Mouse (Mus musculus) heart, postnatal 10 days (tissue): ENCODE results near the gene Poll. TPM values are rescaled to one million over a fixed set of nuclear protein-coding genes. Genes with fewer than 3 reads are reported as not detected.
A peak's percentile ranks its signal among the peaks of the same experiment; 100 is the strongest.

Experiments
- DNase-seq, 2 experiments: peaks; one replicate each; pipeline ENCODE4 v3.0.0; 2021
- intact Hi-C: fragments of 180-260 bp; cut with DNase I; formaldehyde crosslinking; loops from one replicate; pipeline ENCODE4 v1.15.1; 2025
- total RNA-seq, 2 experiments: library from RNA; stranded (reverse); gene quantifications; 2 replicates each; pipeline ENCODE4 v1.2.3; 2021

Gene Poll
- total RNA-seq: 1 to 10 TPM; 7.4 to 8.9 TPM

DNA sequence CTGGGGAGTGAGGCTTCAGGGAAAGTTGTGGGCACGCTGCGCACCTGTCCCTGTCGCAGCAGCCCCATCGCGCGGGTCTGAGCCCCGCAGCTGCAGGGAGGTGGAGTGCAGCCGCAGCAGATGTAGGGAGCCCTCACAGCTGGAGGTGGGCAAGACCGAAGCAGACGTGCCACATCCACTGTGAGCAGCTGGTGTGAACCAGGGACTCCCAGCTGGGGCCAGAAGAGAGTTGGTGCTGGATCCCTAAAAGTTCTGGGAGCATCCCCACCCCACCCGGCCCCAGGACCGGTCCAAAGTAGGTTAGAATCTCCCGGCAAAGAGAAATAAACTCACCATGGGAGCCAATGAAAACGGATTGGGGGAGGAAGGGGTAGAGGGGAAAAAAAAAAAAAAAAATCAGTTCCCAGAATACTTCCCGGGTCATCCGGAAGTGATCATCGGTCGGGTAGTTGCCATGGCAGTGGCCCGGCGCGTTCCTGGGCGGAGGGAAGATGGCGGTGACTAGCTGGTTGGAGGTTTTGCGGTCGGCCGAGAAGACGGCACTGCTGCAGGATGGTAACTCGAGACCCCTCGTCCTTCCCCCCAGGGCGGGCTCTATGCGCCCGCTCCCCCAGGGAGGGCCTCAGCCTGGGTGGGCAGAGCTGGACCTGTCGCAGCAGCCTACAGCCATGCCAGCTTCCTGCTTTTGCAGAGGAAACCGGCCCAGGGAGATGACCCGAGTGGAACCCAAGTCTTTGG is at the start of gene Poll, which contains the start of gene Gm17018:
Poll (minus strand) TSS at position 379 of the 738 bp plus-strand sequence.
Gm17018 (plus strand) TSS at position 463 of the 738 bp plus-strand sequence.
- DNase-seq: peak; percentile 90 to 96
- intact Hi-C loops: no loop called here

DNA sequence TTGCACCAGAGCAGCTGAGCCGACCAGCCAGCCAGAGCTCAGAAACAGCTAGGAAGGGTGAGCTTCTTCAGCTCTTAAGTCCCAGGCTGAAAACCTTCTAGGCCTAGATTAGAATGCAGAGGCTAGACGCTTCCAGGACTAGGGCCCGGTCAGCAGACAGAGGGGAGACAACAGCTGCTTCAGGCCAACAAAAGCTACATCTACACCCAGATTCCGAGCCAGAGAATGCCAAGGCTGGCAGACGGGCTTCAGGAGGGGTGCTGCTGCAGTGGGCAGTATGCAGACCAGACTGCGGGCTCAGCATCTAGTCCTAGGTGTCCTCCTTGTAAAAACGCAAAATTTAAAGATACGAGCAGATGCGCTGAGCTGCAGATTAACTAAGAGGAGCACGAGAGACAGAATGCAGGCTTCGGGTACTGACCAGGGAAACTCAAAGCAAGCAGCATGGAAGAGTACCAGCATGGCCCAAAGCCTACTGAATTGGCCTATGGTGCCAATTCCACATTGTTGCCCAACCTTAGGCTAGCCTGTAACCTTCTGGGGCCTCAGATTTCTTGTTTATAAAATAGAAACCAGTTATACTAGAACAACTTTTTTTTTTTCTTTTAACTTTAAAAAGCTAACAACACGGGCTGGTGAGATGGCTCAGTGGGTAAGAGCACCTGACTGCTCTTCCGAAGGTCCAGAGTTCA is 48.5 kb upstream of the Poll start:
- DNase-seq: no peak
- intact Hi-C loops: no loop called here

DNA sequence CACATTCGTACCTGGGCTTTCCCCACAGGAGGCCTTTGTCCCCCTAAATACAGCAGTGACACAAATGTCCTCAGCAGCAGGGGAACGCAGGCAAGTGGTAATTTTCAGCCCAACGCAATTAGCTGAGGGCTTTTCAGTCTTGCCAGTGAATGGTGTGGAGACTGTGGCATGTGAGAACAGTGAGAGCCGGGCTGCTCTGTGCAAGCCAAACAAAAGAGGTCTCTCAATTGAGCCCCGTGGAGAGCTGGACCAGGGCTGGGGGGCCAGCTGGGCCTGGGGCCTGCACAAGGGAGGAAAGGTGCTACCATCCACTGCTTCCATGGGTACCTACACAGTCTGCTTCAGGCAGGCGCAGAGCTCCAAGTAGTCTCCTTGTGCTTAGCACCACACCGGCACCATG is 47.1 kb upstream of the Poll start:
- intact Hi-C loops: no loop called here
- DNase-seq: no peak

DNA sequence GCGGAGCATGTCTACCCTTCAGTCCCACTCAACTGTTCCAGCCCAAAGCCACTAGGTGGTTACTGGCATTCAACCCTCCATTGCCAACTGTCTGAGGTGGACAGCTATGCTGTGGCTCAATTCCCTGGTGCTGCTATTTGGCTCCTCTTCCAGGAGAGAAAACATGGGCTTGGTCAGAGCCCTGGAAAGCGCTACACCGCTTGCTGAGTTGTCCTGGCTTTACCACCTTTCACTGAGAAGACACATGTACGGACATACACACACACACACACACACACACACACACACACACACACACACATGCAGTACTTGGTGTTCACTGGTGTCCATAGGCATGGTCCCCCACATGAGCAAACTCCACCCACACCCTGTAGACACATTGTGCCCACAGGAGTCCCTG is 46.4 kb upstream of the Poll start:
- intact Hi-C loops: no loop called here
- no peak for DNase-seq

DNA sequence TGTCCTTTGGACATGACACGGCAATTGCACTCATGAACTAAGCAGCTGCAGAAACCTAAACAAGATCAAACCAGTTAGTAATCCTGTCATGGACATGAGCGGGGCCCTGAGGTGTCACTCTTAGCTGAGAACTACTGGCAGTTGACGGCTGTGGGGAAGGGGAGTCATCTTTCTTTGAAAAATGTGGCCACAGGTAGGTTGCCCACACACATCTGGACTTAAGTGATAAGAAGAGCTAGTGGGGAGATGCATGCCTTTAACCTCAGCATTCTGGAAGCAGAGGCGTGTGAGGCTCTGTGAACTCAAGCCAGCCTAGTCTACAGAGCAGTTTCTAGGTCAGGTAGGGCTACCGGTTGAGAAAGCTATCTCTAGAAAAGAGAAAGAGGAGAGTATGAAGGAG is 42.3 kb upstream of the Poll start:
- intact Hi-C loops: no loop called here
- no peak for DNase-seq

DNA sequence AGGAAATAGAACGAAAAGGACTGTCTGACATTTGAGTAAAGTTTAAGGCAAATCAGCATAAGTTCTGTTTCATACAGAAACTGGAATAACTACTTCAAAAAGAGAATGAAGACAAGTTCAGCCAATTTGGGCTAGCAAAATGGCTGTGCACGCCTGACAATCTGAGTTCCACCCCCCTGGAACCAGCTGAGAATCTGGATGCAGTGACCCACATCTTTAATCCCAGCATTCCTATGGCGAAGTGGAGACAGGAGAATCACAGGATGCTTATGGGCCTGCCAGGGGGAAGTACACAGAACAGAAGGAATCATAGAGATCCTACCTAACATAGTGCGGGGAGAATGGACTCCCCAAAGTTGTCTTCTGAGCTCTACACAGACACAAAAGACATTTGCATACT is 36.8 kb upstream of the Poll start:
- DNase-seq: no peak
- intact Hi-C loops: no loop called here

DNA sequence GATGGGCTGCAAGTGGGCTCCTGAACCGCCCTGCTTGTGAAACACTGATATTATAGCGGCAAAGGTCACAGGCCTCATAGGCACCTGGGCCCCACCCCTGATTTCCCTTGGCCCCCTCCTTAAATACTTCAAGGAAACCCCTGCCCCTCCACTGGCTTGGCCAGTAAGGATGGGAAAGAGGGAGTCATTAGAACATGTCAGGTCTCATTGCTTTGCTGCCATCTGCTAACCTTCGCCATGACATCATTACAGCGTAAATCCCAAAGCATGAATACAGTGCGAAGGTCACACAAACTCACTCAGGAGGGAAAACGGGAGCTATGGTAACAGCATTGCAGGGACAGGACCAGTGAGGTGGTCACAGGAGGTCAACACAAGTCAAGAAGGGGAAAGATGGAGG is 36.1 kb upstream of the Poll start:
- intact Hi-C loops: no loop called here
- DNase-seq: no peak

DNA sequence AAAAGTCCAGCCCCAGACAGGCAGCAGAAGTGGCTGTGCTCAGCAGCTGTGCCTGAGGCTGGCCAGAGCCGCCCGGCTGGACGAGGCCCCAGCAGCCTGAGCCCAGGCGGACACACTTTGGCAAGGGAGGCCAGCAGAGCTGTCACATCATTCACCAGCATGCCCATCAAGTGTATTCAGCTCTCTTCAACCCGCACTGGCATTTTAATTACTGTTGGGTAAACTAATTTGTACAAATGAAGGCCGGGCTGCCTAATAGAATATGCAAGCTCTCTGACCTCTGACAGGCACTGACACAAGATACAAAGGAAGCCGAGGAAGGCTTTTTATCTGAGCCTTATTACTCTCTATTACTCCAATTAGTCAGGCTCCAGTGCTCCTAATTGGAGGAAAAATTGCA is 35.7 kb upstream of the Poll start:
- intact Hi-C loops: no loop called here
- peak; percentile 45 to 59 for DNase-seq

DNA sequence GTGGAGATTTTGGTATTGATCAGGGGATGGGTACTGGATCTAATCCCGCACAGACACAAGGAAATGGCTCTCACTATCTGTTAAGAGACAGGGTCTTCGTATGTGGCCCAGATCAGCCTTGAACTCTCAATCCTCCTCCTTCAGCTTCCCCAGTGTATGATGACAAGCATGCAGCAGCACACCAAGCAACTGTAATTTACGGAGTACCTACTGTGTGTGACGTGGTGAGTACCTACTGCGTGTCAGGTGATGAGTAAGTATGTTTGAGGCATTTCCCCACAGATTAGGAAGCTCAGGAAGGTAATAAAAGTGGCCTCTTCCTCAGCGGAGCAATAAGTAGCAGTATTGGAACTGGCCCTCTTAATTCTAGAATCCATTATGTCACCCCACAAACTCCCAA is 35.1 kb upstream of the Poll start:
- intact Hi-C loops: no loop called here
- DNase-seq: no peak

DNA sequence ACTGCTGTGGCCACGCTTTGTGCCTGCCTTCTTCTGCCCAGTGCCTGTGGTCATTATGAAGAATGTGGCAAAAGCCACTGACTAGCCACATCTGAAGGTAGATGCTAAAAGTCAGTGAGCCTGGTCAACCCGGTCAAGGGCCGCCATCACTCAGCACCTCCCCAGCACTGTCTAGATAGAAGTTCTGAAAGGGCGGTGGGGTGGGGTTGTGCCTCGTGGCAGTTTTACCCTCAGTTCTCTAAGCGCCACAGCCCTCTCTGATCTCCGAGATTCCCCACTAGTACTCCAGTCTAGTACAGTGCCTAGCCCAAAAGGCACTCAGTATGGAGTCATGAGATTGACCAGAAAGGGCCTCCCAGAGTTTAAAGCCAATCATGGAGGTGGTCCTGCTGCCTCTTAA is 33.7 kb upstream of the Poll start:
- no peak for DNase-seq
- intact Hi-C loops: no loop called here

DNA sequence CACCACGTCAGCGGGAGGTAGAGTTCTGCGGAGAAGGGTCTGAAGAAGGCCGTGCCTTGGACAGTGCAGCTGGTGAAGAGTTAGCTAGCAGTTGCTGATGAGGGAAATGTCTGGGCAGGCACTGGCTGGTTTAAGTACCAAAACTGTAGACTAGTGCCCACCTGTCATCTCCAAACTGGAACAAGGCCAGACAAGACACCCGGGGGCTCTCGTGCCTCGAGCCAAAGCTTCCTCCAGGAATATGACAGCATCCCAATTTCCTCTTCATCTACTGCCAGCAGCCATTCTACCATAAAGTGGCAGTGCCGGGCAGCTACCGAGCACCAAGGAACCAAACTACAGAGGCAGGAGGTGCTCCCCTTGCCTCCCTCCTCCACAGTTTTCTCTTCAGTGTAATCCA is 32.6 kb upstream of the Poll start:
- intact Hi-C loops: no loop called here

DNA sequence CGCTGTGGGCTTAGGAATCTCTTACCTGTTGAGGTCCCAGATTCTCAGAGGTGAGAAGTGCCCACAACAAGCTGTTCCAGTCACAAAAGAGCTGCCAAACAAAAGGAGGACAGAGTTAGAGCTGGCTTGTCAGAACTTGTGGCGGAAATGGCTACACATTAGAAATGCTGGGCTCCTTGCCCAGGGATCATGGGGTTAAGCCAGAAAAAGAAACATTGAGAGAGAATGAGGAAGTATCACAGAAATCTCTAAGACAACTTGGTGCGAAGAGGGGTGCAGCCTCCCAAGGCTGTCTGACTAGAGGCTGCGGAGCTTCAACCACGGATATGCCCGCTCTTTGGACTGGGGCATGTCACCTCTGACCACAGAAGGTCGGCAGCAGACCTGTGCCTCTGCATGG is 31.4 kb upstream of the Poll start:
- intact Hi-C loops: no loop called here
- peak; percentile 76 to 82 for DNase-seq

More for the DNA sequence above, 32.6 kb upstream of the Poll start:
- no peak for DNase-seq

DNA sequence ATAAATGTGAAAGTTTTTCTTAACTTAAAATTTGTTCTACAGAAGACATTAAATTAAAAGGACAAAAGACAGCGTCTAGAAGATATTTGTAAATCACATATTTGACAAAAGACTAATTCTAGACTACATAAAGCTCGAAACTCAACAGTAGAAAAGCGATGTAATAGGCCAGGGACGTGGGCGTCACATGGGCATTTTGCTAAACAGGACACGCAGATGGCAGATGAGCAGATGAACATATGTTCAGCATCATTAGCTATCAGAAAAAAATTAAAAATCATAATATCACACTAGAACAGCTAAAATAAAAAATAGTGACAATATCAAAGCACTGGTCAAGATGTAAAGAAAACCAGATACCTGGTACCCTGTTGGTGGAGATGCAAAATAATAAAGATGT is 29.4 kb upstream of the Poll start:
- intact Hi-C loops: no loop called here
- DNase-seq: no peak

DNA sequence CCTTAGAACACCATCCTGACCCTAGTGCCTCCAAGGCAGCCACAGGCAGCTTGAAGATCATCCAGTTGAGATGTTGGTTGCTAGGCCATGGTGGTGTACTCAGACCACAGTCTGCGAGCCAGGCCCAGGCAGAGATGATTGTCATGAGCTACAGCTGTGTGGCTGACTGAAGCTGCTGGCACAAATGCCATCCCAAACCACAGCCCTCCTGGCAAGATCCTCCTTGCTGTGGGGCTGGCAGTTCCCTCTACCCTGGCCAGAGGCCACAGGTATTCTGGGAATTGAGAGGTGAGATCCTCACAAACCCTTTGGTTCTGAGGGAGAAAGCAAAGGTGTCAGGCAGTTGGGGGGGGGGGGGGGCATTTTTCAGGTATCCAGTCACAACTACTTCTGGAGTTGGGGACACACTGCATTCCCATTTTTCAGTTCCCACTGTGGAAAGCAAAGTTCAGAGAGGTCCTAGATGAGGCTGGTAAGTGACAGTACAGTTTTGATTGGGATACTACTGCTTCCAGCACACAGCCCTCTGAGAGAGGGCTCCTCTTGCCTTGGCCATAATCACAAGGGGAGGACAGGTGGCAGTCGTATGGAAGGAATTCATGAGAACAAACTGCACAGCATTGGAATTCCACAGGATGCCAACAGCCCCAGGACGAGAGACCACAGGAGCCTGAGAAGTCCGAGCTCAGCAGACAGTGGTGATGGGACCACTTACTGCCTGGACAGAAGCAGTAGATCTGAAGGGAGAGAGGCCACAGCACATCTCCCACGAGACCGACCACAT is 27.4 kb upstream of the Poll start:
- intact Hi-C loops: no loop called here

DNA sequence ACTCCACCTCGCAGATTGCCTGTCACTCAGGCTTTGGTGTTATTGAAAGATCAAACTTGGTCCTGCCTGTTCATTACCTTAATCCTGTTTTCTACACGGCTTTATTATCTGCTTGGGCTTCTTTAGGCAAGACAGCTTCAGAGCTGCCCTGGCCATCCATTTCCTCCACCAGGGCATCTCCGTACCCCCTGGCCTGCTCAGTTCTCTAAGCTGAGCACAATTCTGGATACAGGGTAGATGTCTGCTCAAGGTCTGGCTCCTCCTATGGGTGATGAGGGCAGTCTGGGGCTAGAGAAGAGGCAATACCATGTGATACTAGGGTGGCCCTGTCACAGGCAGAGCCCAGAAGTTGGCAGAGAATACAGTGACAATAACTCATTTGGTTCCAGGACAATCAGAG is 26.5 kb upstream of the Poll start:
- intact Hi-C loops: no loop called here
- DNase-seq: no peak

More for the DNA sequence above, 27.4 kb upstream of the Poll start:
- peak; percentile 60 to 64 for DNase-seq

DNA sequence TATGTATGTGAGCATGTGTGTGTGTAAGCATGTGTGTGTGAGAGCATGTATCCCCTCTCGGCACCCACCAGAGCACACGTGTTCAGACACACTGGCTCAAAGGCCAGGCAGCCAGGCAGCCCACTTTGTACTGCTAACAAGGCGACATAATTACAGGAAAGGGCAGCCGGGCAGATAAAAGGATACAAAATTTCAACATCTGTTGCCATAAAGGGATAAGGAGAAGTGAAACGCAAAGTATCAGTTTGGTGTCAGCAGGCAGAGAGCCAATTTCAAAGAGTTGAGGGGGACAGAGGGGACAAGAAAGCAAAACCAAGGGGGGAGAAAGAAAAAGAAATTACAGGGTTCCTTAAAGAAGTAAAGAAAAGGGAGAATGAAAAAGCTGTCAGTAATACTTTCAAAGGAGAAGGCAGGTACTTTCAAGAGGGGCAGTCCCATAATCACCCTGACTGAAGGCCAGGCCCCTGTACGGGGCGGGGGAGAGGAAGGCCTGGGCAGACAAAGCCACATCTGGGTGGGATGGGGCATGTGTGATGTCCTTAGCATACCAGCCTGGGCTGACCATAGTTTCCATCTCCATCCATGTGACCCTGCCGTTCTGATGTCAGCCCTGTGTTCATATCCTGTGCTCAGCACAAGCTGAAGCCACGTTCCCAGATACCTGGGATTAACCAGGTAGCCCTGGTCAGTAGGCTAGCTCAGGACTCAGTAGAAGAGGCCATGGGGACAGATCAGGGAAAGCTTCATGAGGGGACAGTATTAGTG is 24.7 kb upstream of the Poll start:
- no peak for DNase-seq
- intact Hi-C loops: loop anchor here (5.0 kb wide), 1 partner anchor 42 kb away; no protein-coding TSS in a partner anchor

DNA sequence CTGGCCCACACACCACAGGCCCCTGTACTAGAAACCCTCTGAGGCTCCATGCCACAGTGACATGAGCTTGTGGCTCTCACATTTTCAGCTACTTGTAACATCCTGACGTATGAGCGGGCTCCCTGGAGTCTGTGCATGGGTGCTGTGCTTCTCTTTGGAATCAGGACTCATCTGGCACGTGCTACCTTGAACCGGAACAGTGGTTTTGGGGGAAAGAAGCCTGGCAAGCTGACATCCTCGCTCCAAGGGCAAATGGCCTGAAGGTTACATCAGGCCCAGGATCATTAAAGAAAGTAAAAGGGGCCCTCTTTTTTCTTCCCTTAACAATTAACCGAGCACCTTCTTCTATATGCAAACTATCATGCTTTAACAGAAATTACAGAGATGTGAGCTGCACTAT is 22.8 kb upstream of the Poll start:
- DNase-seq: no peak
- intact Hi-C loops: loop anchor here (5.0 kb wide), 1 partner anchor 44 kb away; no protein-coding TSS in a partner anchor

DNA sequence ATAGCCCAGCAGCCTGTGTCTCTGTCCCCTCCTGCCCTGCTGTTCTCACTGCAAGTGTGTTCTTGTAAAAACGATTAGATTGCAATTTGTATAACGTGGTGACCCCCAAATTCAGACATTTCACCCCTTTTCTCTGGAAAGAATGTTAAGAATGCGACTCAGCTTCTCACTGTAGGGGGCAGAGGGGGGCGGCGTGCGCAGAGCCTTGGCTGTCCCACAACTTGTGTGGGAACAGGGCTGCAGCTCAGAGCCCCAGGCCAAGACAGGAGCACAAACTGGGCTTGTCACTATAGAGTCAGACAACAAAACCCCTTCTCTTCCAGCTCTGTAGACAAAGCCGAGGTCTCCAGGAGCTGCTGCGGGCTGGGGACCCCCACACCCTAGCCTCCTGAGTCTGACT is 21.8 kb upstream of the Poll start:
- intact Hi-C loops: loop anchor here (5.0 kb wide), 1 partner anchor 45 kb away; no protein-coding TSS in a partner anchor
- no peak for DNase-seq

DNA sequence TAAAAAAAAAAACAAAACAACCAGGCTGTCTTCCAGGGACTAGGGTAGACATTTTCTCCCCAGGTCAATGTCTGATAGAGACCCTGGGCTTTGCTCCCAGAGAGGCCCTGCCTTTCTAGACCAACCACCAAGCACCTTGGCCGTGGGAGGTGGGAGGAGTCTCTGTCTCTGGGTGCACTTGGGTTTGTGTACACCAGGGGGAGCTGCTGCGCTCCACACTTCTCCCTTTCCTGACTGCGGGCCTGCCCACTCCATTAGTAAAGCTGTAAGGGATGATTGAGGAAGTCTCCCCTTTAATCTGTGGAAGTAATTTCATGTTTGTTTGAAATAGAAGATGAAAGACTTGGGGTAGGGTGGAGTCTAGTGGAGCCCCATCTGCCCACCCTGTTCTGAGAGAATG is 20.9 kb upstream of the Poll start:
- intact Hi-C loops: loop anchor here (5.0 kb wide), 1 partner anchor 46 kb away; no protein-coding TSS in a partner anchor
- DNase-seq: peak; percentile 57 to 78

DNA sequence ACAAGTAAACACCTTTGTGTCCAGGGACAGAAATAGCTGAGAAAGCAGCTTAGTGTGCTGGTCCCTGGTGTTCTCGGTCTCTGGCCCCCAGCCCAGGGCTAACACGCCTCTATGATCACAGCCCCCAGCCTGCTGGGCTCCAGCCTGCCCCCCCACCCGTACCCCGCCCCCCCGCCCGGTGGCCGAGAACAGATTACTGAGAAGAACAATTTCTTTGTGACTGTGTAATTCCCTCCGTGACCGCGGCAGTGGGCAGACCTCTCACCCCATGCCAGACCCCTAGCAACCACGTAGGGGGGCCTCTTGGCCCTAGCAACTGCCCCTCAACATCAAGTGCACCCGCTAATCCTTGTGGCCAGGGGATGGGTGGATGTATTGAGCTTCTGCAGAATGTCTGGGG is 19.9 kb upstream of the Poll start:
- intact Hi-C loops: loop anchor here (5.0 kb wide), 1 partner anchor 47 kb away; no protein-coding TSS in a partner anchor

More for the DNA sequence above, 19.9 kb upstream of the Poll start:
- DNase-seq: peak in 1 of 2 experiments; percentile 27
